Mouse (Mus musculus): ENCODE data around the gene Stxbp2.
A peak's percentile ranks its signal among the peaks of the same experiment; 100 is the strongest.

Gene Stxbp2

GRCm38 (mm10) chr8:3645804-3646203 is 15.0 kb downstream of the Stxbp2 start:
- peak; percentile 22 for DNase-seq

DNA sequence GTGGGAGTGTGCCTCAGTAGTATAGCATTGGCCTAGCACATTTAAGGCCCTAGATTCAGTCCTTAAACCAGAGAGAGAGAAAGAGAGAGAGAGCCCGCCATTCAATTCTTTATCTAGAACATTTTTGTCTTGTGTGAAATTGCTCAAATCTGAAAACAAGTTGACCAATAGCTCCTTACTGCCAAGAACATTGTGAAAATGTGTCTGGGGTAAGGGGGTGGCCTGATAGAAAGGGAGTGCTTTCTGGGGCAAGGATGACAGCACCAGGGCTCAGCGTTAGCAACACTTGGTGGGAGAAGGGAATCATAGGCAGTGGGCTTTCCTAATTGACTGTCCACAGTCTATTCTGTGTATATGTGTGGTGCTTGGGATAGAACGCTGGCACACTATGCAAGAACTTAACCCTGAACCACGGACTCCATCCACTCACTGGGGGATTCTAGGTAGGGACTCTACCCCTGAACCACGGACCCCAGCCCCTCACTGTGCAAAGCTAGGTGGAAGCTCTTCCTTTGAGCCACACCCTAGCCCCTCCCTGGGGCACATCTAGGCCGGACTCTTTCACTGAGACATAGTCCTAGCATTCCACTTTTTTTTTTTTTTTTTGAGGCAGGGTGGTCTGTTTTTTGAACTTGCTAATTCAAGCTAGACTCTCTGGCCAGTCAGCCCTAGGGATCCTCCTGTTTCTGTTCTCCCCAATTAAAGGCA is 16.2 kb downstream of the Stxbp2 start:
- DNase-seq: no peak

GRCm38 (mm10) chr8:3647561-3647960 is 16.8 kb downstream of the Stxbp2 start:
- no peak for DNase-seq

GRCm38 (mm10) chr8:3648268-3648667 is 17.5 kb downstream of the Stxbp2 start:
- DNase-seq: no peak

DNA sequence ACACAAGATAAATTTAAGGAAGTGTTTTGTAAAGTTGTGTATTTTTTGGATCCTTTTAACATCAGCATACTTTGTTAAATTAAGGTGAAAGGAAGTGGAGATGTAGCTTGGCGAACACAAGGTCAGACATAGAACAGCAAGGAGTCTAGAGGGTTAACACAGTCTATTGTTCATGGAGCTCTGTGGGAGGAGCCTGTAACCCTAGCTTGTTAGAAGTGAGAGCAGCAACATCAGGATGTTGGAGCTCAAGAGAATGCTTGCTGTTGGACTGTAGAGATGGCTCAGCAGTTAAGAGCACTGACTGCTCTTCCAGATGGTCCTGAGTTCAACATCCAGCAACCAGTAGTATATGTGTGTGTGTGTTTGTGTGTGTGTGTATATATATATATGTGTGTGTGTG is 18.2 kb downstream of the Stxbp2 start:
- DNase-seq: no peak

DNA sequence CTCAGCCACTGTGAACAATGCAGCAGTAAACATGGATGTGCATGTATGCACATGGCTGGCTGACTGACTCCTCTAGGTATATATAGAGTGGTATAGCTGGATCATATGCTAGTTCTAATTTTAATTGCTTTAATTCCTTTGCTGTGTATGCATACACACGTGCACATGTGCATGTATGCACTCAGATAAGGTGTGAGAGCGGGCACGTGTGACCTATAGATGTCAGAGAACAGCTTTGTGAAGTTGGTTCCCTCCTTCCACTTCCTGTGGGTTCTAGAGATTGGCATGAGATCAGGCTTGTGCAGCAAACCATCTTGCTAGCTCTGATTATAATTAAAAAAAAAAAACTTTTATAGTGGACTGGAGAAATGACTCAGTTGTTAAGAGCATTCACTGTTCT is 22.1 kb downstream of the Stxbp2 start:
- no peak for DNase-seq

- no peak for DNase-seq
Measured at GRCm38 (mm10) chr8:3654726-3655508, 24.2 kb downstream of the Stxbp2 start.

- DNase-seq: no peak
Measured at GRCm38 (mm10) chr8:3655526-3655925, 24.8 kb downstream of the Stxbp2 start, which contains the start of gene Retn. Gene Retn (plus strand): TSS chr8:3655770.

- peak; percentile 26 for DNase-seq
Measured at GRCm38 (mm10) chr8:3656725-3657381, 26.1 kb downstream of the Stxbp2 start.

- no peak for DNase-seq
Measured at GRCm38 (mm10) chr8:3660889-3661288, 30.1 kb downstream of the Stxbp2 start.

DNA sequence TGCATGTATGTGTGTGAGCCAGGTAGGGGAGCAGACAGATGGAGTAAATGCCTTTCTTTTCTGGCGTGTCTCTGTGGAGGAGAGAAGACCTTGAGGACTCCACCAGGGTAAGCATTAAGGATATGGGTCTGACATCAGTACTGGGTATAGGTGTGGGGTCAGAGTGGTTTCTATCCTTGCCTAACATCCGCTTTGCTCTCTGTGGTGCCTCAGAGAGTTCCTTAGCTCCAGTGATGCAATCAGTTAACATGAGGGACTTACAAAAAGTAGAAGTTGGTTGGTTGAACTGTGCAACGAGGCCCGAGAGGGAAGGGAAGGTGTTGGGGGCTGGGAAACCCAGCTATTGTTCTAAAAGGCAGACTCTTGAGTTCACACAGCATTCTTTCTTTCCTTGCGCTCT is 33.6 kb downstream of the Stxbp2 start:
- no peak for DNase-seq

DNA sequence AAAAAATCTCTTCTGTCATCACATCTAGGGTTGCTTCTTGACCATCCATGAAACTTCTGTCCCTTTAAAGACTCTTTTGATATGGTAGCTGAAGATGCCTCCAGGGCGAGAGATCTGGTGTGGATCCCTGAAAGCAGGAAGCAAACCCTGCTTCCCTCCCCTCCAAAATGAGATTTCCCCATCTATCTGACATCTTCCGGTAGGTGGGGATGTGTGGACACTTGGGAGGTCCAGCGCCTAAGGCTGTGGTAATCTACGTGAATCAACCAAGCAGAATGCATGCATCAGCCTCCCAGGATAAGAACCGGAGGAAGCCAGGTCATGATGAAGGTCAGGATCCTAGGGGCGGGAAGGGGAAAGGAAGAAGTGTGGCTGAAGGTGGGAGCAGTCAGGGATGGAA is 34.8 kb downstream of the Stxbp2 start, which contains the start of gene Mcemp1:
Gene Mcemp1, plus strand, starts transcription at position 248 of the 400 bp plus-strand sequence.
- no peak for DNase-seq

DNA sequence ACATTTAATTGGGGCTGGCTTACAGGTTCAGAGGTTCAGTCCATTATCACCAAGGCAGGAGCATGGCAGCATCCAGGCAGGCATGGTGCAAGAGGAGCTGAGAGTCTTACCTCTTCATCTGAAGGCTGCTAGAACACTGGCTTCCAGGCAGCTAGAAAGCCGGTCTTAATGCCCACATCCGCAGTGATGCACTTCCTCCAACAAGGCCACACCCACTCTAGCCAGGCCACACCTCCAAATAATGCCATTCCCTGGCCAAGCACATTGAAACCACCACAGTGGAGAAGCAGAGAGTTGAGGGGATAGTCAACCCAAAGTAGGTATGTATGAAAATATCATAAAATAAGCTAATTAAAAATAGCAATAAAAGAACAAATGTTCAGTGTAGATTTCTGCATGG is 39.6 kb downstream of the Stxbp2 start:
- no peak for DNase-seq

DNA sequence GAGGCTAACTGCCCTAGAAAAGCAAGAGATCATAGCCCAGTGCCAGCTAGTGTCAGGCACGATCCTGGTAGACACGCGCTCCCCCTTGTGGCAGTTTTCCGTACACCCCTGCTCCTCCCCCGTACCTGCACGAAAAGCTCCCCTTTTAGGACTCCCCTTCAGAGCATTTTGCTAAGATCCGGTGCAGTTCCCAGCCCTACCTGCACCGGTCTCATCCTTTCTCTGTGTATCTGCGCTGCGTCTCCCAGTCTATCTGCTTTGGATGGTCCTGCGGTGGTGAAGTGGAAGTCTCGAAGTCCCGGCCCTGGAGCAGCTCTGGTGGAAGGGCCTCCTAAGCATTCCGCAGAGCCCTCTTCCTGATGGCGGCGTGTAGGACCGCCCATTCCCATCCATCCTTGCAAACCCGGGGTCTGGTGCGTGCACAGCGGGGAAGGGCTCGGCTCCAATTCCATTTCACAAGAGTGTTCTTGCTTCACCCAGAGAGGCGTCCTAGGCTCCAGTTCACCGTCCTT is 41.3 kb downstream of the Stxbp2 start, which contains the start of gene Fcor:
Gene Fcor, minus strand, starts transcription at position 383 of the 512 bp plus-strand sequence.
- peak; percentile 92 for DNase-seq

GRCm38 (mm10) chr8:3674671-3675070 is 43.9 kb downstream of the Stxbp2 start:
- no peak for DNase-seq

DNA sequence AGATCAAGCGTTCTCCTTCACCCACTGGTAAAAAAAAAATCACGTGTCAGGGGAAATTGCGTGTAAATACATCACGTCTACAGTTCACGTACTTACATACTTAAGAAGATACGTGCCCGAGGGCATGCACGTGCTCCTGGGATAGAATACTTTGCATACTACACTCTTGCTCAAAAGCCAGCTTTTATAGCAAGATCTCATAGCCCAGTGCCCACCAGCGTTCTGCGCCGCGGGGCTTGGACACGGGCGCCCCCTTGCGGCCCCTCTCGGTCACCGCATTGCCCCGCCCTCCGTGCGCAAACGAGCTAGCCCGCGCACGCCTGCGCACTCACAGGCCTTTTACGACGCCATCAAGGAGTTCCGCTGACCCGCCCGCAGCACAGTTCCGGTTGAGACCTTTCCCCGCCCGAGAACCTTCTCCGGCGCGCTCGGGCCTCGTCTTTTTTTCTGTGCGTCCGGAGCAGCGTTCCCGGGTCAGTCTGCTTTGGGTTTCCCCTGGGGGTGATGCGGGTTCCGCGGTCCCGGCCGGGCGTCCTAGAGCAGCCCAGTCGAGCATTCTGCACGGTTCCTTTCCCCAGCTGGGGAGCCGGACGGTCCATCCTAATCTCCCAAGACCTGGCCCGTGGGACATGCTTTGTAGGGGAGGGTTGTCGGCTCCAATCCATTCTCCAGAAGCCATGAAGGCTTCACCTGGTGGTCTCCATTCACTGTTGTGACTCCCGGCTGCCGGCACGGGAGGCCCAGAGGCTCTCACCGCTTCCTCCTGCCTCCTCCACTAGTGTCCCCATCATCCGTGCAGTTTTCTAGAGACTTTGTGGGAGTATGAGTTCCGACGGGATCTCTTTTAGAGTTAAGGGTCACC is 45.6 kb downstream of the Stxbp2 start, which contains the start of gene Trappc5:
Gene Trappc5, plus strand, starts transcription at position 169 of the 862 bp plus-strand sequence.
- DNase-seq: peak; percentile 92

DNA sequence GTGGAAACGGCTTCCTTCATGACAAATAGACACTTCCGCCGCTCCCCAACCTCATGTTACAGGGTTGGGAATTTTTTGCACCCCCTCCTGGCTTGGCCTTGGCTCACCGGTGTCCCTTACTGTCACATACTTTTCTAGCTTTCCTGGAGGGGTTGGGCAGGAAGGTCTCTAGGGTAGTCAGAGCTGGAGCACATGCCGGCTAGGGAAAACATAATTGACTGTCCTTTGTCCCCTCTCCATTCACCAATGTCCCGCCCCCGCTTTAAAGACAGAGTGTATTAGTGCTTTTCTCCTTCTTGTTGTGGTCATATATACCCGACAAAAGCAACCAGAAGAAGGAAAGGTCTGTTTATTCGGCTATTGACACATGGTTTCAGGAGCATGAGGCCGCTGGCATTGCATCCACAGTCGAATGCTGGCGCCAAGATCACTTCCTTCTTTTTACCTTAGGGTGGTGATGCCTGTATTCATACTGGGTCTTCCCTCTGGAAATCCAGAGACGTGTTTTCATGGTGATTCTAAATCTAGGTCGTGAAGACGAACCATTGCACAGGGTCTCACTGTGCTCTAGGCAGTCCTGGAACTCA is 46.3 kb downstream of the Stxbp2 start:
- DNase-seq: no peak

DNA sequence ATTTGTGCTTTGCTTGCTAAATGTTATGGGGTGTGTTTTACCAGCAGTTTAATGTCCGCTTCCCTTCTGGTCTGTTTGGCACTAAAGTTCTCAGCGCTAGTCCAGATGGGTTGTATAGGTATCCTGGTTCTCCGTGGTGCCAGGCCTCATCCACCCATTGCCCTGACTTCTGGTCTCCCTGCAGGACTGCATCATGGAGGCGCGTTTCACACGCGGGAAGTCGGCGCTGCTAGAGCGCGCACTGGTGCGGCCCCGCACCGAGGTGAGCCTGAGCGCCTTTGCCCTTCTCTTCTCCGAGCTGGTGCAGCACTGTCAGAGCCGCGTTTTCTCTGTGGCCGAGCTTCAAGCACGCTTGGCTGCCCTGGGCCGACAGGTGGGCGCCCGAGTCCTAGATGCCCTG is 48.1 kb downstream of the Stxbp2 start:
- no peak for DNase-seq

DNA sequence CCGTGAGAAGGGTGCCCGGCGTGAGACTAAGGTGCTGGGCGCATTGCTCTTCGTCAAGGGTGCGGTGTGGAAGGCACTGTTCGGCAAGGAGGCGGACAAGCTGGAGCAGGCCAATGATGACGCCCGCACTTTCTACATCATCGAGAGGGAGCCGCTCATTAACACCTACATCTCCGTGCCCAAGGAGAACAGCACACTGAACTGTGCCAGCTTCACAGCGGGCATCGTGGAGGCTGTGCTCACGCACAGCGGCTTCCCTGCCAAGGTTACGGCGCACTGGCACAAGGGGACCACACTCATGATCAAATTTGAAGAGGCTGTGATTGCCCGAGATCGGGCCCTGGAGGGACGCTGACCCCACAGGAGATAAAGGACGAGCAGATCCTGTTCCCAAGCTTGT is 48.5 kb downstream of the Stxbp2 start:
- DNase-seq: no peak

DNA sequence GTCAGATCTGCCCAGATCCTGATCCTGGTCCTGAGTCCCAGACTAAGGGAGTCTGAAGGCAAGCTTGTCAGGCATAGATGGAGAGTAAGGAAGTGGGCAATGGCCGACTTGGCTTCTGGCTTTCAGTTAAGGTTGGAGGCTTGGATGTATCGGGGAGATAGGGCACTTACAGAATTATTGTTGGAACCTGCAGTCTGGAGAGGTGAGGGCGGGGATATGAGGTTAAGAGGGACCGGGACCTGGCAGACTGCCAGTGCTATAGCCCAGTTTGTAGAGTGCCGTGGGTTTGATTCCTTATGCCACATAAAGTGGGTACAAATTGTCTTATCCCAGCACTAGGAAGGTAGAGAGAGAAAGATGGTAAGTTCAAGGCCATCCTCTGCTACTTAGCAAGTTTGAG is 48.9 kb downstream of the Stxbp2 start:
- no peak for DNase-seq

DNA sequence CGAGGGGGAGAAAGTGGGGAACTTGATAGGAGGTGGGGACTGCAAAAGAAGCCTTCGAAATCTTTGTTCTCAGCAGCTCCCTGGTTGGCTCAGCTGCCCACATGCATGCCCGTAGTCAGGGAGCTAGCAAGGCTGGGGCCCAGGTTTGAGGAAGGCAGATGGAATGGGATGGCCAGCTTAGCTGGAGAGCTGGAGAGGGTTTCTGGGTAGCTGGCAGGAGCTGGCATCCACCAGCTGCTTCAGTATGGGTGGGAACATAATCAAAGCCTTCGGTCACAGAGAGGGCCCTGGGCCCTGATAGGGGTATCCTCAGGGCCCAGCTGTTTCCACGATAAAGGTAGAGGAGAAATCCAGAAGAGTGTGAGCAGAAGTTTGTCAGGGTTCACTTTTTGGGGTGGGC is 51.7 kb downstream of the Stxbp2 start:
- no peak for DNase-seq
